Mouse (Mus musculus): ENCODE data around the gene Gm17728. TPM values are rescaled to one million over a fixed set of nuclear protein-coding genes. Genes with fewer than 3 reads are reported as not detected.
"Not testable (repeated sequence)": the region's sequence is repeated elsewhere in the genome, so short reads cannot be mapped to it uniquely, and the experiment has no call there.

Gm17728 gene
- polyA plus RNA-seq (2012): not detected in 2 replicates

GRCm38 (mm10) chr17:9421760-9422159 lies at the start of gene Gm17728:
Gene Gm17728, plus strand, starts transcription at chr17:9422060.
- not testable (repeated sequence) for H3K36me3 ChIP-seq (ENCODE audit: control insufficient read depth); H3K9me3 ChIP-seq (ENCODE audit: control insufficient read depth, low read length); H3K27me3 ChIP-seq (ENCODE audit: control insufficient read depth); H3K4me1 ChIP-seq (ENCODE audit: control insufficient read depth); H3K4me3 ChIP-seq (replicated peaks)

GRCm38 (mm10) chr17:9397493-9397892 lies 24.4 kb upstream of the Gm17728 start:
- H3K27me3 ChIP-seq (ENCODE audit: control insufficient read depth): no peaks in the 10 kb centered on the region
- no peak for TF ChIP-seq TAL1 (IDR thresholded peaks at IDR 0.05; ENCODE audit: low read length)
- no peak for TF ChIP-seq GATA1 (IDR thresholded peaks at IDR 0.05; ENCODE audit: low read length)
- no peak overlapping the region for H3K4me3 ChIP-seq (replicated peaks)
- no peaks in the 10 kb centered on the region for H3K4me1 ChIP-seq (ENCODE audit: control insufficient read depth)
- H3K36me3 ChIP-seq (ENCODE audit: control insufficient read depth): no peaks in the 10 kb centered on the region
- no peaks in the 10 kb centered on the region for H3K9me3 ChIP-seq (ENCODE audit: control insufficient read depth, low read length)

- Histone ChIP-seq H3K36me3 (ENCODE audit: control insufficient read depth) (no peaks in the 10 kb centered on the region), H3K4me1 (ENCODE audit: control insufficient read depth) (no peaks in the 10 kb centered on the region), H3K4me3 (replicated peaks) (no peak overlapping the region), H3K27me3 (ENCODE audit: control insufficient read depth) (no peaks in the 10 kb centered on the region), H3K9me3 (ENCODE audit: control insufficient read depth, low read length) (no peaks in the 10 kb centered on the region)
- TF ChIP-seq TAL1 (IDR thresholded peaks at IDR 0.05; ENCODE audit: low read length) (no peak), GATA1 (IDR thresholded peaks at IDR 0.05; ENCODE audit: low read length) (no peak)
Observed at GRCm38 (mm10) chr17:9398551-9398950, 23.3 kb upstream of the Gm17728 start.

GRCm38 (mm10) chr17:9403991-9404390 lies 17.9 kb upstream of the Gm17728 start:
- no peak overlapping the region for H3K4me3 ChIP-seq (replicated peaks)
- no peaks in the 10 kb centered on the region for H3K36me3 ChIP-seq (ENCODE audit: control insufficient read depth)
- H3K27me3 ChIP-seq (ENCODE audit: control insufficient read depth): no peaks in the 10 kb centered on the region
- H3K9me3 ChIP-seq (ENCODE audit: control insufficient read depth, low read length): no peaks in the 10 kb centered on the region
- TF ChIP-seq TAL1 (IDR thresholded peaks at IDR 0.05; ENCODE audit: low read length) (no peak), GATA1 (IDR thresholded peaks at IDR 0.05; ENCODE audit: low read length) (no peak)
- H3K4me1 ChIP-seq (ENCODE audit: control insufficient read depth): no peaks in the 10 kb centered on the region

GRCm38 (mm10) chr17:9407640-9408039 lies 14.2 kb upstream of the Gm17728 start:
- no peak overlapping the region for H3K4me3 ChIP-seq (replicated peaks)
- no peak for TF ChIP-seq TAL1 (IDR thresholded peaks at IDR 0.05; ENCODE audit: low read length)
- no peak for TF ChIP-seq GATA1 (IDR thresholded peaks at IDR 0.05; ENCODE audit: low read length)
- H3K36me3 ChIP-seq (ENCODE audit: control insufficient read depth): no peaks in the 10 kb centered on the region
- H3K9me3 ChIP-seq (ENCODE audit: control insufficient read depth, low read length): no peaks in the 10 kb centered on the region
- no peaks in the 10 kb centered on the region for H3K27me3 ChIP-seq (ENCODE audit: control insufficient read depth)
- H3K4me1 ChIP-seq (ENCODE audit: control insufficient read depth): no peaks in the 10 kb centered on the region

GRCm38 (mm10) chr17:9419016-9419415 lies 2.8 kb upstream of the Gm17728 start:
- no peaks in the 10 kb centered on the region for H3K4me1 ChIP-seq (ENCODE audit: control insufficient read depth)
- no peaks in the 10 kb centered on the region for H3K36me3 ChIP-seq (ENCODE audit: control insufficient read depth)
- no peaks in the 10 kb centered on the region for H3K27me3 ChIP-seq (ENCODE audit: control insufficient read depth)
- no peak for TF ChIP-seq GATA1 (IDR thresholded peaks at IDR 0.05; ENCODE audit: low read length)
- TF ChIP-seq TAL1 (IDR thresholded peaks at IDR 0.05; ENCODE audit: low read length): no peak
- H3K9me3 ChIP-seq (ENCODE audit: control insufficient read depth, low read length): peaks cover 2% of the 10 kb centered on the region
- H3K4me3 ChIP-seq (replicated peaks): no peak overlapping the region

GRCm38 (mm10) chr17:9428374-9428994 lies 6.6 kb downstream of the Gm17728 start:
- TF ChIP-seq TAL1 (IDR thresholded peaks at IDR 0.05; ENCODE audit: low read length): no peak
- no peak for TF ChIP-seq GATA1 (IDR thresholded peaks at IDR 0.05; ENCODE audit: low read length)
- no peaks in the 10 kb centered on the region for H3K4me1 ChIP-seq (ENCODE audit: control insufficient read depth)
- H3K36me3 ChIP-seq (ENCODE audit: control insufficient read depth): no peaks in the 10 kb centered on the region
- H3K4me3 ChIP-seq (replicated peaks): no peak overlapping the region
- no peaks in the 10 kb centered on the region for H3K27me3 ChIP-seq (ENCODE audit: control insufficient read depth)
- H3K9me3 ChIP-seq (ENCODE audit: control insufficient read depth, low read length): peaks cover 5% of the 10 kb centered on the region; the same call in 1 of the 2 replicates

GRCm38 (mm10) chr17:9439997-9440655 lies 18.3 kb downstream of the Gm17728 start:
- Histone ChIP-seq H3K4me1 (ENCODE audit: control insufficient read depth) (no peaks in the 10 kb centered on the region), H3K27me3 (ENCODE audit: control insufficient read depth) (no peaks in the 10 kb centered on the region), H3K9me3 (ENCODE audit: control insufficient read depth, low read length) (no peaks in the 10 kb centered on the region), H3K4me3 (replicated peaks) (no peak overlapping the region), H3K36me3 (ENCODE audit: control insufficient read depth) (no peaks in the 10 kb centered on the region)
- TF ChIP-seq GATA1 (IDR thresholded peaks at IDR 0.05; ENCODE audit: low read length) (no peak), TAL1 (IDR thresholded peaks at IDR 0.05; ENCODE audit: low read length) (no peak)

GRCm38 (mm10) chr17:9456406-9456805 lies 34.5 kb downstream of the Gm17728 start:
- TF ChIP-seq GATA1 (IDR thresholded peaks at IDR 0.05; ENCODE audit: low read length) (no peak), TAL1 (IDR thresholded peaks at IDR 0.05; ENCODE audit: low read length) (no peak)

More at GRCm38 (mm10) chr17:9456406-9456805, 34.5 kb downstream of the Gm17728 start:
- H3K9me3 ChIP-seq (ENCODE audit: control insufficient read depth, low read length): no peaks in the 10 kb centered on the region; the same call in 1 of the 2 replicates
- H3K27me3 ChIP-seq (ENCODE audit: control insufficient read depth): no peaks in the 10 kb centered on the region
- H3K4me3 ChIP-seq (replicated peaks): no peak overlapping the region
- H3K4me1 ChIP-seq (ENCODE audit: control insufficient read depth): no peaks in the 10 kb centered on the region
- no peaks in the 10 kb centered on the region for H3K36me3 ChIP-seq (ENCODE audit: control insufficient read depth)

Data from erythroblast, embryonic 14.5 days (primary cell).